Mouse (Mus musculus) heart, postnatal 25 days (tissue): Measurements from ENCODE around the gene Carmil2. TPM values are rescaled to one million over a fixed set of nuclear protein-coding genes. Genes with fewer than 3 reads are reported as not detected.
A peak's percentile ranks its signal among the peaks of the same experiment; 100 is the strongest.

Experiments
- DNase-seq: peaks from one replicate; pipeline ENCODE4 v3.0.0; 2022; ENCODE audit warnings: low spot score
- intact Hi-C: fragments of 180-260 bp; cut with DNase I; formaldehyde crosslinking; loops from one replicate; pipeline ENCODE4 v1.15.1; 2025
- total RNA-seq, 2 experiments: library from RNA; stranded (reverse); gene quantifications; 2 replicates each; pipeline ENCODE4 v1.2.3; 2021

Gene Carmil2
- total RNA-seq, 2 experiments from 2014 or later = 0.18 to 0.20 TPM

DNA sequence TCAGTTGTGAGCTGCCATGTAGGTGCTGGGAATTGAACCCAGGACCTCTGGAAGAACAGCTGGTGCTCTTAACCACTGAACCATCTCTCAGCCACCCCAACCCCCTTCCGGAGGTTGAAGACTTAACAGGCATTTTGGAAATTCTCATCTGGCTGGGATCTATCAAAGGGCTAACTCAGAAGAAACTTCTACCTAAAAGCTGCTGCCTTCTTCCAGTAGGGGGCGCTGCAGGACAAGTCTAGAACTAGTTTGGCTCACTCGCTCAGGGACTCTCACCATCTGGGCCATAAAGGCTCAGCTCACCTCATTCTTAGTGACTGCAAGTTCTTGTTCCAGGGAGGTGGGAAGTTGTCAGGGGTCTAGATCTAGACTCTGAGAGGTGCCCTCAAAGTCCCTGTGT lies 28.1 kb downstream of the Carmil2 start:
- intact Hi-C loops = loop anchor here (1.0 to 5.0 kb wide), 5 partner anchors 43 to 308 kb away; partner anchors contain the start of genes Gfod2, Ranbp10 and Tsnaxip1
- peak; percentile 62 for DNase-seq

DNA sequence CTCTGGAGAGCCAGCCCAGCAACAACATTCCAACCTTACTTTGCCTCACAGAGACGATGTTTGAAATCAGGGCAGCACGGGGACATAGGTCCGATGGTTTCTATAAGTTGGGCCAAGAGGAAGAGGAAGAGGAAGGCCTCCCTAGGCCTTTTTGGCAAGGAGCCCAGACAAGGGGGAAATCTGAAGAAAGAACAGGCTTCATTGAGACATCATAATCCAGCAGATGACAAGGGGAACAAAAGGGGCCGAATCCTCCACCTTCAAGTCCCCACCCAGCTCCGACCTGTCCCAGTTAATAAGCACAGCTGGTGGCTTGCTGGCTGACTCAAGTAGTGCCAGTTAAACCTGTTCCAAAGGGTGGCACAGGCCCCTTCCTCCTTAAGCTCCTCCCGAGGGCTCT lies 29.0 kb downstream of the Carmil2 start:
- intact Hi-C loops = no loop called here
- no peak for DNase-seq

DNA sequence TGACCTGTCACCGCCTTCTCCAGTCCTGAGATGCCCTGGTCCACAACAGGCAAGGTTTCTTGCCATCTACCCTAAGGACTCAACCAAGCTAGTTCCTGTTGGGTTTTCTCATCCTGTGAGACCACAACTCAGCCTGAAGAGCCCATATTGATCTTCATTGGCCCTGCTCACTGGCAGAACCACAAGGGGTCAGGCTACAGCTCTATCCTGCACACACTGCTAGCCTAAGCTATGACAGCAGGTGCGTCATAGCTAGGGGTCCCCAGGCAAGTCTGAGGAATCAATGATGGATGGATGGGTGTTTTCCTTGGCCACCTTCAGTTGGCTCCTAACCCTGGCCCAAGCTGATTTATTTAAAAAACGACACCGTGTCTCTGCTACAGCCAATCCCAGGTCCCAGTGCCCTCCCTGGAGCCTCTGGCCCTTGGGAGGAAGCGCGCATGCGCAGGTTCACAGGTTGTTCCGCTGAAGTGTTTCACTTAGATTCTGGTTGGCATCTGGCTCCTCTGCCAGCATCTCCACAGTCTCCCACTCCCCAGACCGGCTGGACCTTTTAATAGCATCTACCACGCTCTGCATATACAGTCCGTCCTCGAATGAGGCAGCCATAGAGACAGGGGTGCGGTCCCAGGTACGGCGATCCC lies 30.4 kb downstream of the Carmil2 start:
- no peak for DNase-seq
- intact Hi-C loops = no loop called here

DNA sequence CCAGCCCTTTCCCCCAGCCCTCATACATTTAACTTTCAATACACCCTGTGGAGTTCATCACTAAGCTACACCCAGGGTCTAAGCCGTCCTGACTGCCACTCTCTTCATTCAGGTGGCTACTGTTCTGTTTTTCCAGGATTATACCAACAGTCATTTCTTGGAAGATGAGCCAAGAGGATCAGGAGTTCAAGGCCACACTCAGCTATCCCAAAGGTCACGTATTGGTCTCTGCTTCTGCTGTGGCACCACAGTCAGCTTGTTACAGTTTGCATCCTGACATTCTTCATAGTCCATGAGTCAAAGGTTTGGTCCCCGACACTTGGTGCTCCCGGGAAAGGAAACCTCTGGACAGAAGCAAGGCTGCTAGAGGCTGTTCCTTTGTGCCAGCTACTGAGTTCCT lies 33.6 kb downstream of the Carmil2 start:
- intact Hi-C loops = no loop called here
- no peak for DNase-seq

DNA sequence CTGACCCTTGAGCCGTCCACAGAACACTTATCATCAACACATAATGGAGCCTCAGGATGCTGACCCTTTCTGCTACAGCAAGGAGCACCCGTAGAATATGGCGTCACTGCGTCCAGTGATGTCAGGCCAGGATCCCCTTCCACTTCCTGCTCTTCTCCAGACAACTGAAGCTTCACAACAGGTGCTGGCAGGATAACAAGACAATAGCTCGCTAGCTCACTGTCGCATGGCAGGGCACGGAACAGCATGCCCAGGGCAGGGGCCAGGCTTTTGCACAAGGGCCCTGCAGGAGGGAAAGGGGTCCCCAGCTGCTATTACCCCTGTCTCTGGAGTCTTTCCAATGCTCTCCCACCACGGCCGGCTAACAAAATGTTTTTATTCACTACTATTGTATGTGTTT lies 36.8 kb downstream of the Carmil2 start:
- no peak for DNase-seq
- intact Hi-C loops = no loop called here

DNA sequence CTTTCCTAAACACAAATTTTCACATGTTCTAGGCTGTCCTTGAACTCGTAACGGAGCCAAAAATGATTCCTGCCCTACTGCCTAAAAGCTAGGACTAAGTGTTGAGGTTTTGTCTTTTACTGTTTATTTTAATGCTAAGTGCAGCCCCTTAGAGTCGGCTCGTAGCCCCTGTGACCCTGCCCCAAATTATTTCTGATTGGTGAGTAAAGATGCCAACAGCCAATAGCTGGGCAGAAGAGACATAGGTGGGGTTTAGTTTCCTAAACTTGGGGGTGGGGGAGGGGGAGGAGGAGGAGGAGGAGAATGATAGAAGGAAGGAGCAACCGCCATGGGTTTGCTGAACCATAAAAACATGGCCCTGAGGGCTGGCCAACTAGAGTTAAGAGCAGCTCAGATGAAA lies 39.7 kb downstream of the Carmil2 start:
- intact Hi-C loops = loop anchor here (5.0 kb wide), 1 partner anchor 47 kb away; no protein-coding TSS in a partner anchor
- DNase-seq = no peak

DNA sequence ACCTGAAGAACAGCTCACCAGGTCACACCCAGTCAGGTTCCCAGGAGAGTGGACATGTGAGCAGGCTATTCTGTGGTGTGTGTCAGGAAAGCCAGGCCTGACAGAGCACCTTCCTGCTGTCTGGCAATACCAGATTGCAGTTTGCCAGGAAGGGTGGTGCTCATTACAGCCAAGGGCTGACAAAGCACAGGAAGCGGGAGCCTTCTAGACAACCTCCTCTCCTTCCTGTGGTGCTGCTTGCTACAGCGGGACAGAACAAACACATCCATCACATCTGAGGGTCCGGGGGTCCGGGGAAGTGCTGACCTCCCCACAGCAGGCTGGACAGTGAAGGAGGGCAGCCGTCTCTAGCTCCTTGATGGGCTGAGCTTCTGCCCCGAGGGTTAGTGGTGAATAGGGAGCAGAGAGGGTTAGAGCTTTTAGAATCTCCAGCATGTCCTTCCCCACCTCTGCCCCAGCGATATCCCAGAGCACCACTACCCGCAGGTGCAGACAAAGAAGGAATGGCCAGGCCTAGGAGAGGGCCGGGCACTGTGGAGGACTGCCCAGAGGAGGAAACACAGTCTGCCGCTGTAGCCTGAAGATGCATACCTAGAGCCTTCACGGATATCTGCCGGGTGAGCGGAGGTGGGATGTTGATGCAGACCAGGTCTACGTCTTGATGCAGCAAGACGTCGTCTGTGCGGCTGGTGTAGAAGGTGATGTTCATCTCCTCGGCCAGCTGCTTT lies 41.5 kb downstream of the Carmil2 start:
- peak; percentile 65 for DNase-seq
- intact Hi-C loops = loop anchor here (5.0 kb wide), 1 partner anchor 45 kb away; no protein-coding TSS in a partner anchor

DNA sequence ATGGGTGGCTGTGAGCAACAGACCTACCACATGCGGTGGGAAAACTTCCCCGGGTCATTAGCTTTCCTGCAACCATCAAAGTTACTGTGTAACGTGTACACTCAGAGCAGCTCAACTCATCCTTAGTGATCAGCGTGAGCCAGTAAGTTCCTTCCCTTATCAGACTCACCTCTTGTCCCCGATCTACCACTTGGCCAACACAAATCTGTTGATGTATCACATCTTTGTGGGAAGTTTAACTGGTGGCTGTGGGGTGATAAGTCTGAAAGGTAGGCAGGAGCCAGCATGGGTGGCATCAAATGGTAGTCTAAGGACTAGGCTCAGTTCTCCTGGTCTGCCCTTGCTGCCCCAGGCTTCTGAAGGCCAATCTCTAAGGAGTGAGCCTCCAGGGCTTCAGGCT lies 46.1 kb downstream of the Carmil2 start:
- DNase-seq = no peak
- intact Hi-C loops = no loop called here

DNA sequence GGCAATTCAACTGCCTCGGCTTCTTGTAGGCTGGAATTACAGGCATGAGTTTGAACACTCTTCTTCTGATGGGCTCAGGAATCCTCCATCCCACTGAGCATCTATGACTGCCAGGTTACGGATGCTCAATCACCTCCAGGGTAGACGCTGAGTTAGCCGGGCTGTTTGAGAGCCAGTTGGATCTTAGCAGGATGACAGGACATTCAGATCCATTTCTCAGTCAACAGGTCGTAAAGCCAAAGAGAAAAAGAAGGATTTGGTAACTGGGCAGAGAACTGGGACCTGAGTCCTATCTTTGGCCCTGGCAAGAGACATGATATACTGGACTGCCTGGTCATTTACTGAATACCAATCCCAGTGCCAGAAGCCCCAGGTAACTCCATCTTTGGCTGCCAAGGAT lies 53.1 kb downstream of the Carmil2 start:
- intact Hi-C loops = no loop called here
- no peak for DNase-seq

DNA sequence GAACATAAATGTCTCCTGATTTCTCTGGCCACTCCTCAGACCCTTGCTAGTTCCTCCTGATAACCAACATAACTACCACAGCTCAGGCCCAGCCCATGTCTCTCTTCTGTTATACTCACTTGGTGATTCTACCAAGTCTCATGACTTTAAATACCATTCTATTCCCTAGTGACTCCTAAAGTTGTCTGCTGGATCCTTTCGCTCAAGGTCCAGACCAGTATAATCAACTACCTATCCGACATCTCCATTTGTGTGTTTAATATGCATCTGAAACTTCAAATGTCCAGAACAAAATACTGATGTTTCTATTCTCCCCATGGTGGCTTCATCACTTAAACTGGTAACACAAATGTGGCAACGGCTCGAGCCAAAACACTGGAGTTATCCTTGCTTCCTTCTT lies 57.2 kb downstream of the Carmil2 start:
- no peak for DNase-seq
- intact Hi-C loops = no loop called here

Other genes with a start within 250 kb of the Carmil2 start
- 10 to 100 TPM; 51.4 TPM for gene Tppp3, start 214.7 kb upstream of the Carmil2 start, total RNA-seq
- gene Zdhhc1, start 189.4 kb upstream of the Carmil2 start, total RNA-seq = 10 to 100 TPM; 12.8 to 13.6 TPM
- under 1 TPM; 0.13 to 0.36 TPM for gene Hsd11b2, start 167.5 kb upstream of the Carmil2 start, total RNA-seq
- 10 to 100 TPM; 45.7 to 53.2 TPM for gene Atp6v0d1, start 120.2 kb upstream of the Carmil2 start, total RNA-seq
- 10 to 100 TPM; 41.7 to 50.9 TPM for gene Ripor1, start 81.0 kb upstream of the Carmil2 start, total RNA-seq
- gene Ctcf, start 49.7 kb upstream of the Carmil2 start, total RNA-seq = 10 to 100 TPM; 36.4 to 43.6 TPM
- gene Agrp, start 48.9 kb upstream of the Carmil2 start, total RNA-seq = not detected
- 10 to 100 TPM; 11.1 to 13.7 TPM for gene Acd, start 14.8 kb downstream of the Carmil2 start, total RNA-seq
- gene Pard6a, start 14.9 kb downstream of the Carmil2 start, total RNA-seq = 1 to 10 TPM; 8.4 to 9.1 TPM
- gene 4933405L10Rik, start 21.4 kb downstream of the Carmil2 start, total RNA-seq = not detected
- gene Enkd1, start 21.9 kb downstream of the Carmil2 start, total RNA-seq = 1 to 10 TPM; 2.0 to 2.4 TPM
- gene Gfod2, start 72.4 kb downstream of the Carmil2 start, total RNA-seq = 1 to 10 TPM; 4.2 to 4.8 TPM
- gene Ranbp10, start 141.1 kb downstream of the Carmil2 start, total RNA-seq = 10 to 100 TPM; 19.1 to 19.2 TPM
- not detected for gene Tsnaxip1, start 141.5 kb downstream of the Carmil2 start, total RNA-seq
- 1 to 10 TPM; 2.2 to 2.9 TPM for gene Cenpt, start 167.0 kb downstream of the Carmil2 start, total RNA-seq
- gene Thap11, start 168.9 kb downstream of the Carmil2 start, total RNA-seq = 10 to 100 TPM; 23.8 to 27.4 TPM
- 10 to 100 TPM; 30.7 to 35.0 TPM for gene Nutf2, start 174.3 kb downstream of the Carmil2 start, total RNA-seq
- gene Edc4, start 194.6 kb downstream of the Carmil2 start, total RNA-seq = 10 to 100 TPM; 23.5 to 23.8 TPM
- gene Nrn1l, start 207.3 kb downstream of the Carmil2 start, total RNA-seq = under 1 TPM; 0.61 to 0.65 TPM
- gene Pskh1, start 214.2 kb downstream of the Carmil2 start, total RNA-seq = 10 to 100 TPM; 16.0 to 16.6 TPM
- under 1 TPM in 1 of 2 experiments, not detected in 1; 0.31 TPM for gene Ctrl, start 247.6 kb downstream of the Carmil2 start, total RNA-seq